Mouse (Mus musculus): ENCODE results near the gene Tmprss11a. TPM values are rescaled to one million over a fixed set of nuclear protein-coding genes. Genes with fewer than 3 reads are reported as not detected.

Gene Tmprss11a
- polyA plus RNA-seq, 1 experiment: 0.55 TPM

DNA sequence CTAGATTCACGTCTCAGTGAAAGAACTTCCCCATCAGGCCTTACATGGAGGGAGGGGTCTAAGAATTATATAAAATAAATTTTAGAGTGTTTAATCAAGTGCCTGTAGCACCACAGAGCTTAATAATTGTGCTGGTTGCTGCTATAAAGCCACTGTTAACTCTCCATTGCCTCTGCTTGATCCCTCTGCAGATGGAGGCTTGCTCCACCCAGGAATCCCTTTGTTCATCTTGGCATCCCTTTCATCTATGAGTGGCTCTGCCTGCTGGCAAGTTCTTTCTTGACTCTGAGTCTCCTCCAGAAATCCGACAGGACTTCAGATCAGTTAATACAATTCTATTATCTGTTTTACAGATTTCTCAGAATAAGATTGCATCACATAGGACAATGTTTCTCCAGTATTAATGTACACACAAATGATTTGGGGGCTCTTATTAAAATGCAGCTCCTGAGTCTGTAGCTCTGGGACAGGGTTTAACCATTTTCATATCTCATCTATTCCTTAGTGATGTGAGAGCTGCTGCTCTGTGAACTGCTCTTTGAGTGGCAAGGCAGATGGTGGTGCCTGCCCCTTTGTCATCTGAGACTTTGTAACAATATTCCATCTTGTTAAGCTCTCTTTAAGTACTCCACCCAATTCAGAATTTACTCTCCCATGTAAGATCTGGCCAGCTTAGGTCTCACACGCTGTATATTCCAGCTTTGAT is 47.3 kb downstream of the Tmprss11a start:
- H3K4me1 ChIP-seq (ENCODE audit: control insufficient read depth, insufficient read depth, low read length): no peaks in the 10 kb centered on the region
- TF ChIP-seq POLR2A (IDR thresholded peaks at IDR 0.05; ENCODE audit: borderline replicate concordance, low read depth, low read length) (no peak), CTCF (IDR thresholded peaks at IDR 0.05; ENCODE audit: low read depth, low read length) (no peak)
- H3K4me3 ChIP-seq (ENCODE audit: insufficient read depth, low read length): no peak overlapping the region
- no peak overlapping the region for H3K27ac ChIP-seq (ENCODE audit: insufficient read depth, low read depth, low read length)

DNA sequence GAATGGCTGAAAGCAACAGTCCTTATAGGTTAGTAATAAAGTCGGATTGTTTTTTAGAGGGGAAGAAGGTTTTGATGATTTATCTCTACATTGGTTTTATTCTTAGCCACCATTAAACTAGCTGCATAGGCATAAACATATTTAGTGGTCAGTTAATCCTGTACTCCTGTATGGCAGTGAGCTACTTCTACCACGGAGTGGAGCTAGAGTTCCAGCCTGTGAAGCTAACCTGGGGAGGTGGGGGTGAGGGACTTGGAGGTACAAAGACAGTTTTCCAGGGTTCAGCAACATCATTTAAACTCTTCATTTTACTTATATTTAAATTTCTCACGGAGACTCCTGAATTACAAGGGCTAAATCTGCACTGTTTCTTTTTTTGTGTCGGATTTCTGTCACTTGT is 49.3 kb downstream of the Tmprss11a start:
- no peak for TF ChIP-seq POLR2A (IDR thresholded peaks at IDR 0.05; ENCODE audit: borderline replicate concordance, low read depth, low read length)
- Histone ChIP-seq H3K4me1 (ENCODE audit: control insufficient read depth, insufficient read depth, low read length) (no peaks in the 10 kb centered on the region), H3K4me3 (ENCODE audit: insufficient read depth, low read length) (no peak overlapping the region), H3K27ac (ENCODE audit: insufficient read depth, low read depth, low read length) (no peak overlapping the region)

DNA sequence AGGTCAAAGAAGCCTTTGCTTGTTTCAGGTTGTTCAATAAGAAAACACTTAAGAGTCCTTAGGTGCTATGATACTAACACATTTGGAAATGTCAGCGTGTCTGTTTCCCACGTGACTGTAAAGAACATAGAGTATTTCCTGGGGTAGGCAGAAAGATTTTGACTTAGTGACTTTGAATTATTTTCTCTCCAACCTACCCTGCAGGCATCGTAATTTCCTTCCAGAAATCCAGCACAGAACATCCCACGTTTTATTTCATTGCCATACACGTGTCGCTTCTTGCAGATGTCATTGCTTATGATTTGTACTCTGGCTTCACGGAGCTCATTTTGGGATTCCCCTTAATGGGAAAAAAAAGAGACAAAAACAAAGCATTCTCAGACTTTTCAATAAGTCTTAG is 54.5 kb downstream of the Tmprss11a start:
- Histone ChIP-seq H3K27ac (ENCODE audit: insufficient read depth, low read depth, low read length) (no peak overlapping the region), H3K4me3 (ENCODE audit: insufficient read depth, low read length) (no peak overlapping the region), H3K4me1 (ENCODE audit: control insufficient read depth, insufficient read depth, low read length) (no peaks in the 10 kb centered on the region)
- TF ChIP-seq CTCF (IDR thresholded peaks at IDR 0.05; ENCODE audit: low read depth, low read length): no peak
- no peak for TF ChIP-seq POLR2A (IDR thresholded peaks at IDR 0.05; ENCODE audit: borderline replicate concordance, low read depth, low read length)

DNA sequence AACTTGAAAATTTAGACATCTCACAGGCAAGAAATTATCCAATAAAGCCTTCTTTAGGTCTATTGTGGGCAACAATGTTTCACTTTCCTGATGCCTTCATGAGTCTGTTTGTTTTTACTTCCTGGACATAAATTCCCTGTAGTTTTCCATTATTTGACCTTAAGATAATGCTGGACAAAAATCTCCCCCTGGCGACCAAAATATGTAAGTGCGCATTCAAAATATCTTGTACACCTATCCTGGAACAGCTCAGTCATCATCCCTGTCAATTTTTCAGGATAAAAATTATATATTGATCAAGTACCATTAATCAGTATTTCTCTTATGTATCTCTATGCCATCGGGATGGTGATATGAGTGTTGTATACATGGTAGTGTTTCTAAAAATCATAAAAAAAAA is 58.0 kb downstream of the Tmprss11a start:
- TF ChIP-seq CTCF (IDR thresholded peaks at IDR 0.05; ENCODE audit: low read depth, low read length): no peak
- TF ChIP-seq POLR2A (IDR thresholded peaks at IDR 0.05; ENCODE audit: borderline replicate concordance, low read depth, low read length): no peak
- Histone ChIP-seq H3K4me1 (ENCODE audit: control insufficient read depth, insufficient read depth, low read length) (no peaks in the 10 kb centered on the region), H3K27ac (ENCODE audit: insufficient read depth, low read depth, low read length) (no peak overlapping the region), H3K4me3 (ENCODE audit: insufficient read depth, low read length) (no peak overlapping the region)

DNA sequence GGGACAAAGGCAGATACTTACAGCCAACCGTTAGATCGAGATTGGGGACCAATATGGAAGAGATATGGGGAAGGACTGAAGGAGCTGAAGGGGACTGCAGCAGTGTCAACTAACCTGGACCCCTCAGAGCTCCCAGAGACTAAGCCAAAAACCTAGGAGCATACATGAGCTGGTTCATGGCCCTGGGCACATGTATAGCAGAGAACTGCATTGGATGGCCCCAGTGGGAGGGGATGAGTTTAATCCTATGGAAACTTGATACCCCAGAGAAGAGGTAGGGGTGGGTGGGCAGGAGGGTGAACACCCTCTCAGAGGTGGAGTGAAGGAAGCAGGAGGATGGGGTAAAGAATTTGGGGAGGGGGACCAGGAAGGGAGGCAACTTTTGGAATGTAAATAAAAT is 60.8 kb downstream of the Tmprss11a start:
- Histone ChIP-seq H3K4me1 (ENCODE audit: control insufficient read depth, insufficient read depth, low read length) (no peaks in the 10 kb centered on the region), H3K27ac (ENCODE audit: insufficient read depth, low read depth, low read length) (no peak overlapping the region), H3K4me3 (ENCODE audit: insufficient read depth, low read length) (no peak overlapping the region)
- TF ChIP-seq POLR2A (IDR thresholded peaks at IDR 0.05; ENCODE audit: borderline replicate concordance, low read depth, low read length) (no peak), CTCF (IDR thresholded peaks at IDR 0.05; ENCODE audit: low read depth, low read length) (no peak)

DNA sequence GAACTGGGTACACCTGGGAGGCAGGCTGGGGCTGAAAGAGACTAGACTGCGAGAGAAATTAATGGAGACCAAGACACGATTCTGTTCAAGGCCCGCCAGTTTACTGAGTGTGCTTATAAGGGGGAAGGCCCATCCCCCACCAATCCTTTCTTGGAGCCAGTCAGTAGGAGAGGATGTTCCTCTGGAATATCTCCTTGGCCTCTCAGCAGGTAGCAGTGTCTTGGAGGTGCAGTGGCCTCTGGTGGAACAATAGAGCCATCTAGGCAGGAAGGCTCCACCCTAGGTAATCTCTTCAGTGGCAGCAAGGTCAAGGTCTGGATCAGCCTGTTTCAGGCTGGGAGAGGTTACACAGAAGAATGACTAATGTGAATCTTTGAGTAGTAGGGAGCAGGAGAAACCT is 61.6 kb downstream of the Tmprss11a start:
- Histone ChIP-seq H3K4me1 (ENCODE audit: control insufficient read depth, insufficient read depth, low read length) (no peaks in the 10 kb centered on the region), H3K4me3 (ENCODE audit: insufficient read depth, low read length) (no peak overlapping the region)
- TF ChIP-seq CTCF (IDR thresholded peaks at IDR 0.05; ENCODE audit: low read depth, low read length) (no peak), POLR2A (IDR thresholded peaks at IDR 0.05; ENCODE audit: borderline replicate concordance, low read depth, low read length) (no peak)

DNA sequence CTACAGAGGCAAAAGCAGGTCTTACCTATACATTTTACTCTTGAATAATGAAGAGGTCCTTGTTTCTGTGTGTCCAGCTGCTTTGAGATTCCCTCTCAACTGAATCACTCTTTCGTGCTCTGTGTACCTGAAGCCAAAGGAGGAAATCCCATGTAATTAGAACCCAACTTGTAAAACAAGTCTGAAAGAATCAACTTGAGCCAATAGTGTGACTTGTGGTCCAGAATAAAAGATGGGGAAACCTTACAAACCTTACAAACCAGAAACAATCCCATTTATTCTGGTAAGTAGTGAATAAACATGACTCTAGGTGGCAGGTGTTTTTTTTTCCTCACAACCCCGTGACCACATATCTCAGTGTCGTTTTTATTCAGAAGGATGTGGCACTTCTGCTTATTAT is 95.5 kb downstream of the Tmprss11a start, which contains the start of gene Tmprss11d:
Tmprss11d (minus strand) TSS at position 101 of the 400 bp plus-strand sequence.
- no peaks in the 10 kb centered on the region for H3K4me1 ChIP-seq (ENCODE audit: control insufficient read depth, insufficient read depth, low read length)
- no peak for TF ChIP-seq CTCF (IDR thresholded peaks at IDR 0.05; ENCODE audit: low read depth, low read length)
- TF ChIP-seq POLR2A (IDR thresholded peaks at IDR 0.05; ENCODE audit: borderline replicate concordance, low read depth, low read length): no peak
- no peak within 1 kb of the TSS for H3K27ac ChIP-seq (ENCODE audit: insufficient read depth, low read depth, low read length)
- H3K4me3 ChIP-seq (ENCODE audit: insufficient read depth, low read length): no peak within 1 kb of the TSS

More for the DNA sequence above, 61.6 kb downstream of the Tmprss11a start:
- H3K27ac ChIP-seq (ENCODE audit: insufficient read depth, low read depth, low read length): no peak overlapping the region

Other genes with a start within 250 kb of the Tmprss11a start
- gene Tmprss11c, start 179.7 kb downstream of the Tmprss11a start, polyA plus RNA-seq (2012; ENCODE audit: insufficient read depth, insufficient read length, missing spikeins): not detected in 2 replicates
- not detected in 2 replicates for gene Tmprss11d, start 95.6 kb downstream of the Tmprss11a start, polyA plus RNA-seq (2012; ENCODE audit: insufficient read depth, insufficient read length, missing spikeins)
- gene Tmprss11g, start 49.6 kb upstream of the Tmprss11a start, polyA plus RNA-seq (2012; ENCODE audit: insufficient read depth, insufficient read length, missing spikeins): not detected in 2 replicates
- gene Tmprss11f, start 163.4 kb upstream of the Tmprss11a start, polyA plus RNA-seq (2012; ENCODE audit: insufficient read depth, insufficient read length, missing spikeins): not detected in 2 replicates
- gene Tmprss11b, start 207.4 kb upstream of the Tmprss11a start, polyA plus RNA-seq (2012; ENCODE audit: insufficient read depth, insufficient read length, missing spikeins): not detected in 2 replicates